Mouse (Mus musculus): Measurements from ENCODE around the gene Pnmal1. TPM values are rescaled to one million over a fixed set of nuclear protein-coding genes. Genes with fewer than 3 reads are reported as not detected.

Pnmal1 gene
- total RNA-seq, 1 experiment from 2014 or later, result not detected

GRCm38 (mm10) chr7:16990006-16990744, 30.7 kb downstream of the Pnmal1 start:
- ATAC-seq (ENCODE audit: extremely low read depth, insufficient number of reproducible peaks, low FRiP score, poor library complexity, severe bottlenecking), result no peak

GRCm38 (mm10) chr7:16991681-16992450, 32.4 kb downstream of the Pnmal1 start:
- ATAC-seq (ENCODE audit: extremely low read depth, insufficient number of reproducible peaks, low FRiP score, poor library complexity, severe bottlenecking), result no peak

- ATAC-seq (ENCODE audit: extremely low read depth, insufficient number of reproducible peaks, low FRiP score, poor library complexity, severe bottlenecking), result no peak
Measured at GRCm38 (mm10) chr7:16992451-16992807, 33.0 kb downstream of the Pnmal1 start, which contains the start of gene Ccdc8. Gene Ccdc8, plus strand, starts transcription at chr7:16992708.

GRCm38 (mm10) chr7:16993651-16994399, 34.3 kb downstream of the Pnmal1 start:
- ATAC-seq (ENCODE audit: extremely low read depth, insufficient number of reproducible peaks, low FRiP score, poor library complexity, severe bottlenecking), result no peak

GRCm38 (mm10) chr7:16994400-16994799, 34.9 kb downstream of the Pnmal1 start:
- ATAC-seq (ENCODE audit: extremely low read depth, insufficient number of reproducible peaks, low FRiP score, poor library complexity, severe bottlenecking), result no peak

- no peak for ATAC-seq (ENCODE audit: extremely low read depth, insufficient number of reproducible peaks, low FRiP score, poor library complexity, severe bottlenecking)
Measured at GRCm38 (mm10) chr7:16995345-16995744, 35.9 kb downstream of the Pnmal1 start.

- ATAC-seq (ENCODE audit: extremely low read depth, insufficient number of reproducible peaks, low FRiP score, poor library complexity, severe bottlenecking), result no peak
Measured at GRCm38 (mm10) chr7:16999233-16999632, 39.8 kb downstream of the Pnmal1 start.

- peak; percentile 52 for ATAC-seq (ENCODE audit: extremely low read depth, insufficient number of reproducible peaks, low FRiP score, poor library complexity, severe bottlenecking)
Measured at GRCm38 (mm10) chr7:16999650-17000049, 40.2 kb downstream of the Pnmal1 start.

GRCm38 (mm10) chr7:17002375-17003195, 43.1 kb downstream of the Pnmal1 start:
- peak; percentile 64 for ATAC-seq (ENCODE audit: extremely low read depth, insufficient number of reproducible peaks, low FRiP score, poor library complexity, severe bottlenecking)

- ATAC-seq (ENCODE audit: extremely low read depth, insufficient number of reproducible peaks, low FRiP score, poor library complexity, severe bottlenecking), result no peak
Measured at GRCm38 (mm10) chr7:17003230-17003960, 43.9 kb downstream of the Pnmal1 start.

- ATAC-seq (ENCODE audit: extremely low read depth, insufficient number of reproducible peaks, low FRiP score, poor library complexity, severe bottlenecking), result no peak
Measured at GRCm38 (mm10) chr7:17004716-17005115, 45.2 kb downstream of the Pnmal1 start.

- ATAC-seq (ENCODE audit: extremely low read depth, insufficient number of reproducible peaks, low FRiP score, poor library complexity, severe bottlenecking), result peak; percentile 47; the same call in 1 of the 2 replicates
Measured at GRCm38 (mm10) chr7:17007300-17007699, 47.8 kb downstream of the Pnmal1 start.

- ATAC-seq (ENCODE audit: extremely low read depth, insufficient number of reproducible peaks, low FRiP score, poor library complexity, severe bottlenecking), result no peak
Measured at GRCm38 (mm10) chr7:17009326-17010009, 50.0 kb downstream of the Pnmal1 start.

- no peak for ATAC-seq (ENCODE audit: extremely low read depth, insufficient number of reproducible peaks, low FRiP score, poor library complexity, severe bottlenecking)
Measured at GRCm38 (mm10) chr7:17010010-17010347, 50.5 kb downstream of the Pnmal1 start.

- no peak for ATAC-seq (ENCODE audit: extremely low read depth, insufficient number of reproducible peaks, low FRiP score, poor library complexity, severe bottlenecking)
Measured at GRCm38 (mm10) chr7:17011909-17012590, 52.6 kb downstream of the Pnmal1 start.

Data from neutrophil, adult 5-6 weeks (primary cell).